Mouse (Mus musculus) heart, embryonic 11.5 days (tissue): ENCODE measurements around the gene Hnrnpd. TPM values are rescaled to one million over a fixed set of nuclear protein-coding genes. Genes with fewer than 3 reads are reported as not detected.

ENCODE experiments used
- ATAC-seq: fragments of 200-750 bp; cut with Nextera tagmentation; replicated peaks from 2 replicates; pipeline ENCODE4 v1.8.0; 2017; ENCODE audit warnings: moderate library complexity; ENCODE audit not compliant: insufficient number of reproducible peaks, low FRiP score, low TSS enrichment
- H3K27ac ChIP-seq: fragments of 300-500 bp; sonication (generic); 2 replicates; pipeline ENCODE4 v1.5.1; 2014; ENCODE audit warnings: mild to moderate bottlenecking, low read depth, low read length
- H3K27me3 ChIP-seq: fragments of 300-500 bp; sonication (generic); 2 replicates; pipeline ENCODE4 v1.6.1; 2014; ENCODE audit warnings: mild to moderate bottlenecking, low read length, mixed read lengths; ENCODE audit not compliant: control insufficient read depth, insufficient read depth
- H3K36me3 ChIP-seq: fragments of 300-500 bp; sonication (generic); 2 replicates; pipeline ENCODE4 v1.6.1; 2014; ENCODE audit warnings: mild to moderate bottlenecking, low read length, moderate library complexity, mixed read lengths; ENCODE audit not compliant: control insufficient read depth, insufficient read depth
- H3K4me1 ChIP-seq: fragments of 300-500 bp; sonication (generic); 2 replicates; pipeline ENCODE4 v1.6.1; 2014; ENCODE audit warnings: low read length; ENCODE audit not compliant: control insufficient read depth, insufficient read depth
- H3K4me2 ChIP-seq: fragments of 300-500 bp; sonication (generic); 2 replicates; pipeline ENCODE4 v1.6.1; 2014; ENCODE audit warnings: mild to moderate bottlenecking, moderate library complexity
- H3K4me3 ChIP-seq: fragments of 300-500 bp; sonication (generic); 2 replicates; pipeline ENCODE4 v1.5.1; 2014; ENCODE audit warnings: low read depth, low read length
- H3K9ac ChIP-seq: fragments of 300-500 bp; sonication (generic); 2 replicates; pipeline ENCODE4 v1.6.1; 2014; ENCODE audit warnings: mild to moderate bottlenecking, low read depth, low read length, moderate library complexity
- H3K9me3 ChIP-seq: fragments of 300-500 bp; sonication (generic); replicated peaks from 2 replicates; pipeline ENCODE4 v1.6.1; 2016; ENCODE audit warnings: low read length; ENCODE audit not compliant: control insufficient read depth
- WGBS: fragments of 180-500 bp; shearing (Covaris S2); extraction: QIAGEN DNeasy Blood & Tissue Kit; methylation state at CpG from one replicate; pipeline ENCODE4 v1.1.7; 2014; ENCODE audit not compliant: insufficient replicate concordance; 5-methylcytosine and 5-hydroxymethylcytosine counted together
- polyA plus RNA-seq: library from polyadenylated mRNA; unstranded; fragments of >200 nt; fragmentation: Nextera tagmentation; extraction: Ambion mirVana; gene quantifications from 2 replicates; pipeline ENCODE4 v1.2.1, GENCODE M21; 2014

Gene Hnrnpd
- polyA plus RNA-seq: 113 and 120 TPM in 2 replicates

- Histone ChIP-seq H3K27me3 (no peaks in the 10 kb centered on the region), H3K4me3 (peak within 1 kb of the TSS; percentile 97), H3K36me3 (no peaks in the 10 kb centered on the region), H3K27ac (peak within 1 kb of the TSS; percentile 100), H3K4me2 (peak within 1 kb of the TSS; percentile 86), H3K9me3 (no peaks in the 10 kb centered on the region), H3K4me1 (peaks cover 16% of the 10 kb centered on the region), H3K9ac (peak within 1 kb of the TSS; percentile 99)
- peak; percentile 95 for ATAC-seq
- under 1% methylated on average over 85 of the region's 97 CpGs for WGBS
Measured at GRCm38 (mm10) chr5:99978699-99979442, at the start of gene Hnrnpd, which contains the start of gene 4930524J08Rik. Gene Hnrnpd, minus strand, starts transcription at chr5:99978938. Gene 4930524J08Rik, plus strand, starts transcription at chr5:99979061.

- 87% methylated on average over 1 of the region's 1 CpGs for WGBS
- no peaks in the 10 kb centered on the region for H3K9me3 ChIP-seq
- no peak overlapping the region for H3K27ac ChIP-seq
- no peaks in the 10 kb centered on the region for H3K36me3 ChIP-seq
- no peaks in the 10 kb centered on the region for H3K27me3 ChIP-seq
- H3K4me2 ChIP-seq: no peak overlapping the region
- H3K4me1 ChIP-seq: no peaks in the 10 kb centered on the region
- no peak for ATAC-seq
- H3K9ac ChIP-seq: no peak overlapping the region
- no peak overlapping the region for H3K4me3 ChIP-seq
Measured at GRCm38 (mm10) chr5:100024868-100025267, 46.1 kb upstream of the Hnrnpd start.

- no peak overlapping the region for H3K4me2 ChIP-seq
- 71% methylated on average over 5 of the region's 5 CpGs for WGBS
- no peaks in the 10 kb centered on the region for H3K9me3 ChIP-seq
- no peaks in the 10 kb centered on the region for H3K27me3 ChIP-seq
- no peak for ATAC-seq
- H3K4me1 ChIP-seq: no peaks in the 10 kb centered on the region
- H3K36me3 ChIP-seq: no peaks in the 10 kb centered on the region
- no peak overlapping the region for H3K9ac ChIP-seq
- no peak overlapping the region for H3K4me3 ChIP-seq
- no peak overlapping the region for H3K27ac ChIP-seq
Measured at GRCm38 (mm10) chr5:100024403-100024802, 45.7 kb upstream of the Hnrnpd start.

GRCm38 (mm10) chr5:100020089-100020488 is 41.4 kb upstream of the Hnrnpd start:
- Histone ChIP-seq H3K9ac (no peak overlapping the region), H3K9me3 (no peaks in the 10 kb centered on the region), H3K4me3 (no peak overlapping the region), H3K36me3 (no peaks in the 10 kb centered on the region), H3K4me2 (no peak overlapping the region), H3K27me3 (no peaks in the 10 kb centered on the region), H3K27ac (no peak overlapping the region), H3K4me1 (no peaks in the 10 kb centered on the region)
- no peak for ATAC-seq

GRCm38 (mm10) chr5:100012599-100012998 is 33.9 kb upstream of the Hnrnpd start:
- peak; percentile 68; the same call in 1 of the 2 replicates for ATAC-seq
- no peak overlapping the region for H3K4me3 ChIP-seq
- no peaks in the 10 kb centered on the region; the same call in 1 of the 2 replicates for H3K9me3 ChIP-seq
- no peaks in the 10 kb centered on the region for H3K36me3 ChIP-seq
- whole genome bisulfite sequencing: 49% methylated on average over 9 of the region's 9 CpGs
- no peak overlapping the region for H3K9ac ChIP-seq
- peak overlapping the region; percentile 18 for H3K27ac ChIP-seq
- H3K27me3 ChIP-seq: no peaks in the 10 kb centered on the region
- H3K4me1 ChIP-seq: no peaks in the 10 kb centered on the region
- peak overlapping the region; percentile 3; the same call in 1 of the 2 replicates for H3K4me2 ChIP-seq

GRCm38 (mm10) chr5:100008485-100008884 is 29.7 kb upstream of the Hnrnpd start:
- H3K9me3 ChIP-seq: no peaks in the 10 kb centered on the region
- no peak overlapping the region for H3K4me3 ChIP-seq
- no peak for ATAC-seq
- WGBS: 59% methylated on average over 3 of the region's 3 CpGs
- H3K4me1 ChIP-seq: peaks cover 12% of the 10 kb centered on the region
- no peak overlapping the region for H3K4me2 ChIP-seq
- H3K27me3 ChIP-seq: no peaks in the 10 kb centered on the region
- no peak overlapping the region for H3K27ac ChIP-seq
- H3K36me3 ChIP-seq: no peaks in the 10 kb centered on the region
- no peak overlapping the region for H3K9ac ChIP-seq

- no peaks in the 10 kb centered on the region for H3K36me3 ChIP-seq
- no peaks in the 10 kb centered on the region for H3K9me3 ChIP-seq
- no peak for ATAC-seq
- H3K4me3 ChIP-seq: no peak overlapping the region
- no peaks in the 10 kb centered on the region for H3K27me3 ChIP-seq
- no peak overlapping the region for H3K9ac ChIP-seq
- no peak overlapping the region for H3K4me2 ChIP-seq
- peaks cover 12% of the 10 kb centered on the region for H3K4me1 ChIP-seq
- 92% methylated on average over 4 of the region's 4 CpGs for WGBS
- H3K27ac ChIP-seq: no peak overlapping the region
Measured at GRCm38 (mm10) chr5:100007040-100007375, 28.3 kb upstream of the Hnrnpd start.

- Histone ChIP-seq H3K36me3 (no peaks in the 10 kb centered on the region), H3K9me3 (no peaks in the 10 kb centered on the region), H3K27me3 (no peaks in the 10 kb centered on the region), H3K4me1 (peaks cover 12% of the 10 kb centered on the region), H3K9ac (no peak overlapping the region), H3K4me3 (no peak overlapping the region), H3K27ac (no peak overlapping the region), H3K4me2 (no peak overlapping the region)
- 62% methylated on average over 4 of the region's 4 CpGs for WGBS
- no peak for ATAC-seq
Measured at GRCm38 (mm10) chr5:100006324-100007039, 27.7 kb upstream of the Hnrnpd start.
